Mouse (Mus musculus) lung, adult 2 months (tissue): ENCODE measurements around the gene Mrm2.

Experiments
- CTCF ChIP-seq: fragments of 200-500 bp; IDR thresholded peaks from 2 replicates; pipeline ENCODE4 v1.5.1; 2011; ENCODE audit warnings: mild to moderate bottlenecking, low read length, control low read depth; ENCODE audit not compliant: insufficient read depth
- POLR2A ChIP-seq: fragments of 200-500 bp; IDR thresholded peaks from 2 replicates; pipeline ENCODE4 v1.6.1; 2011; ENCODE audit warnings: low read depth, mild to moderate bottlenecking, control low read depth, low read length, borderline replicate concordance; ENCODE audit errors: extremely low read depth

- no peak for TF ChIP-seq POLR2A
- no peak for TF ChIP-seq CTCF
These were observed 42.0 kb upstream of the Mrm2 start for GRCm38 (mm10) chr5:140373711-140374110.
